Mouse (Mus musculus) macrophage (primary cell): Measurements from ENCODE around the gene Mvd. TPM values are rescaled to one million over a fixed set of nuclear protein-coding genes. Genes with fewer than 3 reads are reported as not detected.

Source experiments
- polyA plus RNA-seq: library from polyadenylated mRNA; stranded (reverse); fragments of 250-400 nt; gene quantifications from 3 replicates; pipeline ENCODE4 v1.2.4, GENCODE M21; 2018; ENCODE audit warnings: inconsistent platforms

Gene Mvd
- polyA plus RNA-seq, 1 experiment from 2014 or later, result 10.1 TPM

Other genes with a start within 250 kb of the Mvd start
- 2.0 to 3.6 TPM (median 2.3 TPM) in 3 replicates for gene Zfpm1, start 161.3 kb downstream of the Mvd start, polyA plus RNA-seq
- gene Trhr2, start 82.7 kb downstream of the Mvd start, polyA plus RNA-seq, result not detected in 3 replicates
- gene Zc3h18, start 66.8 kb downstream of the Mvd start, polyA plus RNA-seq, result 28.5 to 44.3 TPM (median 38.9 TPM) in 3 replicates
- gene Il17c, start 21.4 kb downstream of the Mvd start, polyA plus RNA-seq, result not detected in 3 replicates
- 942 to 2,075 TPM (median 1,538 TPM) in 3 replicates for gene Cyba, start 10.5 kb downstream of the Mvd start, polyA plus RNA-seq
- gene Snai3, start 17.3 kb upstream of the Mvd start, polyA plus RNA-seq, result not detected in 3 replicates
- 36.6 to 108 TPM (median 59.1 TPM) in 3 replicates for gene Rnf166, start 32.6 kb upstream of the Mvd start, polyA plus RNA-seq
- gene Ctu2, start 32.7 kb upstream of the Mvd start, polyA plus RNA-seq, result 7.5 to 12.0 TPM (median 7.9 TPM) in 3 replicates
- 43.2 to 134 TPM (median 57.2 TPM) in 3 replicates for gene Piezo1, start 107.9 kb upstream of the Mvd start, polyA plus RNA-seq
- 11.1 to 84.7 TPM (median 15.5 TPM) in 3 replicates for gene Cdt1, start 124.6 kb upstream of the Mvd start, polyA plus RNA-seq
- 89.7 to 305 TPM (median 145 TPM) in 3 replicates for gene Aprt, start 133.5 kb upstream of the Mvd start, polyA plus RNA-seq
- gene Galns, start 168.0 kb upstream of the Mvd start, polyA plus RNA-seq, result 70.7 to 140 TPM (median 99.8 TPM) in 3 replicates
- gene Trappc2l, start 168.2 kb upstream of the Mvd start, polyA plus RNA-seq, result 54.4 to 79.3 TPM (median 76.9 TPM) in 3 replicates
- gene Pabpn1l, start 179.3 kb upstream of the Mvd start, polyA plus RNA-seq, result not detected in 3 replicates